Mouse (Mus musculus): ENCODE measurements around the gene Hip1r. TPM values are rescaled to one million over a fixed set of nuclear protein-coding genes. Genes with fewer than 3 reads are reported as not detected.

The Hip1r gene
- 8.1 and 17.8 TPM in 2 replicates for polyA plus RNA-seq (2012; rRNA removed)

DNA sequence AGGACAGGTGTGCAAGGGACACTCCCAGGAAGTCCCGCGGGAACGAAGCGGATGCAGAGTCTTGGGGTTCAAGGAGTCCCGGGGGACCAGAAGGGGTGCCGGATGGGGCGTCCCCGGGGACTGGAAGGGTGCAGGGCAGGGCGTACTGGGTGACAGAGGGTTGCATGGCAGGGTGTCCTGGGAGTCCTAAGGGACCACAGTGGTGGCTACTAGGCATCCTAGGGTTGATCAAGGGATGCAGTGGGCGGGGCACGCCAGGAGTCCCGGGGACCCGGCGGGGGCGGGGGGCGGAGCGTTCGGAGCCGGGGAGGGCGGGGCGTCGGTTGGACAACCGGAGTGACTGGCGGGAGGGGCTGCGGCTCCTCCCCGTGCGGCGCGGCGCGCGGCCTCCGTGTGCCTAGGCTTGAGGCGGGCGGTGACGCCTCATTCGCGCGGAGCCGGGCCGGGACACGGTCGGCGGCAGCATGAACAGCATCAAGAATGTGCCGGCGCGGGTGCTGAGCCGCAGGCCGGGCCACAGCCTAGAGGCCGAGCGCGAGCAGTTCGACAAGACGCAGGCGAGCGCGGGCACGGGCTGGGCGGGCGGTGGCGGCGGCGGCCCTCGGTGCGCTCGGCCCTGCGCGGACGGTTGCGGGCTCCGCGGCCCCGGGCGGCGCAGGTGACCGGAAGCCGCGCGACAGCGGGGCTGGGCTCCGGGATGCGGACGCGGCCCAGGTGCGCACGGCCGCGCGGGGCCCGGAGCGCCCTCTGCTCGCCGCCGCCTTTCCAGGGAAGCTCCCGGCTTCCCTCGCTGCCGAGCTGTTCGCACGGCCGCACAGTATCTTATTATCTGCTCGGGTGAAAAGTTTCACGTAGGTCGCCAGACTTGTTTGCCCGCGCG lies at the start of gene Hip1r:
TSS of gene Hip1r (plus strand) at position 330 of the 880 bp plus-strand sequence.

GRCm38 (mm10) chr5:123927118-123927517 lies 46.3 kb upstream of the Hip1r start, which contains the start of gene Gm43518:
Gene Gm43518, plus strand, starts transcription at chr5:123927418.

DNA sequence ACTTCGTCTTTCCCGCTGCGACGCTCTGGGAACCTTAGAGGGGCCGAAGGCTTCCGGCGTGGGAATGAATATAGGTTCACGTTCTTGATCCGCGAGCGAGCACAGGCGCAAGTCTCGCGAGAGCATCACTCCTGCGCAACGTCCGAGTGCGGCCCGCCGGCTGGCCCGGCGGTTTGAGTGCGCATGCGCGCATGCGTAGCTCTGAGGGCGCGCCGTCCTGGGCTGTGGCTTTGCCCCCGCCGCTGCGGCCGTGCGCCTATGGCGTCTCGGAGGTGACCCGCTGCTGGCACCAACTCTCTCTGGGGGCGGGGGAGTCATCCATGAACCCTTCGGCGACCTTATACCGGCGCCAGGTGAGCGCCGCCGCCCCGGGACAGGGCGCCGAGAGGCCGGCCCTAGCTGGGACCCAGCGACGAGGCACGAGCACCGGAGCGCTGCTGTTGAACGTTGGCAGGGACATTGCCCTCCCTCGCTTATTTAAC lies 42.9 kb upstream of the Hip1r start, which contains the start of gene Ccdc62:
TSS of gene Ccdc62 (plus strand) at position 172 of the 482 bp plus-strand sequence.

DNA sequence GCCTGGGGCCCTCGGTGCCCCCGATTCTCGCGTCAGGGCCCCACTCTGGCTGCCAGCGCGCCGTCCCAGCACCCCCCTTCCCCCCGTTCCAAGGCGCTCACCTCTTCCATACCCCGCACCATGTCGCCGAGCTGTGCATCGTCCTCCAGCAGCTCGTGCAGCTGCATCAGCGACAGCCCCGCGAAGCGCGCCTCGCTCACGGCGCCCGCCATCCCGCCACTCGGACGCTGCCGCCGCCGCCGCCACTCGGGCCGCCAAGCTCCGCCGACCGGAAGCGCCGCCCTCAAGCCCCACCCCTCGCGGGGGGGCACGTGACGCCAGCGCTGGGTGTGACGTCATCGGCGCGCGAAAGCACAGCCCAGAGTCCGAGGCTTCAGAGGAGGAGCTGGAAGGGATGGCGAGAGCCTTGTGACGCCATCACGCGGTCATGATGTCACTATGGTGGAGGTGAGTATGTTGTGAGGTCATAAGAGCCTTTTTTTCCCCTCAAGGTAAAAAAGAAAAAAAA lies 58.6 kb downstream of the Hip1r start, which contains the start of gene Vps37b:
TSS of gene Vps37b (minus strand) at position 270 of the 508 bp plus-strand sequence.

Other genes starting within 250 kb of the Hip1r start
- 194 and 240 TPM in 2 replicates for gene Rsrc2, start 224.2 kb upstream of the Hip1r start, polyA plus RNA-seq (2012; rRNA removed)
- gene Kntc1, start 223.9 kb upstream of the Hip1r start, polyA plus RNA-seq (2012; rRNA removed): 32.3 and 45.0 TPM in 2 replicates
- gene Hcar2, start 108.1 kb upstream of the Hip1r start, polyA plus RNA-seq (2012; rRNA removed): 0.02 TPM in 1 of 2 replicates, not detected in the other
- 0.06 and 0.11 TPM in 2 replicates for gene Hcar1, start 93.6 kb upstream of the Hip1r start, polyA plus RNA-seq (2012; rRNA removed)
- gene Denr, start 66.5 kb upstream of the Hip1r start, polyA plus RNA-seq (2012; rRNA removed): 93.9 and 138 TPM in 2 replicates
- gene Gm43518, start 46.2 kb upstream of the Hip1r start, polyA plus RNA-seq (2012; rRNA removed): 0.83 and 0.90 TPM in 2 replicates
- gene Ccdc62, start 42.9 kb upstream of the Hip1r start, polyA plus RNA-seq (2012; rRNA removed): 4.0 and 6.8 TPM in 2 replicates
- 44.8 and 50.9 TPM in 2 replicates for gene Vps37b, start 58.6 kb downstream of the Hip1r start, polyA plus RNA-seq (2012; rRNA removed)
- 0.96 and 1.1 TPM in 2 replicates for gene Abcb9, start 122.2 kb downstream of the Hip1r start, polyA plus RNA-seq (2012; rRNA removed)
- gene Ogfod2, start 138.7 kb downstream of the Hip1r start, polyA plus RNA-seq (2012; rRNA removed): 20.5 and 20.8 TPM in 2 replicates
- gene Arl6ip4, start 142.5 kb downstream of the Hip1r start, polyA plus RNA-seq (2012; rRNA removed): 107 and 163 TPM in 2 replicates

Measured in central nervous system, embryonic 11.5 days (tissue).